Mouse (Mus musculus): ENCODE measurements at regions not wholly inside any gene's neighbourhood (a gene's known extent, or its start where the extent isn't known, plus 50 kb on each side); places are given as distances from the start of the nearest gene placed in this dataset.

DNA sequence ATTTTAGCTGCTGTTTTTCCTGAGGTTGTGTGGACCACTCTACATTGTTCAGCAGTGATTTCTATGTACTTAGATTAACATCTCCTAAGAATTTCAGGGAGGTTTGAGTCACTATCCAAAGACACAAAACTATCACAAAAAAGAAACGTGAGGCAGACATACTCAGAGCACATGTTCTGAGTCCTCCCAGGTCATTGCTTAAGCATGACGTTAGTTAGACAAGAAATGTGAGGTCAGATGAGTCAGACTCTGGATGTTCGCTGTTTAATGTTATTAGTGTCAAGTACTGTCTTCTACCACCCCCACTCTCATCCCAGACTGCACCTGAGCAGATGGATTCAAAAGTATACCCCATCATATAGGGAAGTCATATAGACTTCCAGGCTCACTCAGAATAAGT is 475.0 kb downstream of the Etnk1 start:
- no peak for TF ChIP-seq CEBPB (IDR thresholded peaks at IDR 0.05; ENCODE audit: insufficient read depth, poor library complexity, severe bottlenecking)
- no peak for TF ChIP-seq POLR2A (IDR thresholded peaks at IDR 0.05; ENCODE audit: insufficient read length, low read depth)
- TF ChIP-seq TCF12 (IDR thresholded peaks at IDR 0.05; ENCODE audit: insufficient read depth, poor library complexity, severe bottlenecking): no peak
- no peak for TF ChIP-seq MYOD1 (IDR thresholded peaks at IDR 0.05; ENCODE audit: control insufficient read depth in 1 of 3, insufficient read length in 2 of 3, low read depth in 2 of 3)
- no peak for TF ChIP-seq E2F4 (IDR thresholded peaks at IDR 0.05; ENCODE audit: insufficient read depth)
